Mouse (Mus musculus) ovary, postnatal 36 days (tissue): Measurements from ENCODE around the gene Olfr556.
"Not testable (repeated sequence)": the region's sequence is repeated elsewhere in the genome, so short reads cannot be mapped to it uniquely, and the experiment has no call there.

Experiments used
- DNase-seq: peaks from one replicate; pipeline ENCODE4 v3.0.0; 2022; ENCODE audit warnings: low spot score, mixed read lengths

Gene Olfr556

GRCm38 (mm10) chr7:102664599-102664998, at the start of gene Olfr556:
Gene Olfr556 (plus strand): TSS chr7:102664899.
- DNase-seq = no peak

GRCm38 (mm10) chr7:102618118-102618517, 46.6 kb upstream of the Olfr556 start, which contains the start of gene Olfr553:
Gene Olfr553 (minus strand): TSS chr7:102618218.
- no peak for DNase-seq

- DNase-seq = no peak
These were observed 45.1 kb upstream of the Olfr556 start for GRCm38 (mm10) chr7:102619608-102620007.

- DNase-seq = not testable (repeated sequence)
These were observed 44.3 kb upstream of the Olfr556 start for GRCm38 (mm10) chr7:102620368-102620767.

- DNase-seq = no peak
These were observed 28.0 kb upstream of the Olfr556 start for GRCm38 (mm10) chr7:102636665-102637064.

GRCm38 (mm10) chr7:102638132-102638531, 26.6 kb upstream of the Olfr556 start, which contains the start of gene Olfr554:
Gene Olfr554 (plus strand): TSS chr7:102638432.
- DNase-seq = no peak

- DNase-seq = not testable (repeated sequence)
These were observed 19.8 kb upstream of the Olfr556 start for GRCm38 (mm10) chr7:102644945-102645344.

- DNase-seq = no peak
These were observed 6.2 kb upstream of the Olfr556 start, which contains the start of gene Olfr555 for GRCm38 (mm10) chr7:102658523-102658922. Gene Olfr555 (plus strand): TSS chr7:102658823.

GRCm38 (mm10) chr7:102665378-102665777, 679 bp downstream of the Olfr556 start:
- DNase-seq = no peak

- no peak for DNase-seq
These were observed 11.5 kb downstream of the Olfr556 start for GRCm38 (mm10) chr7:102676225-102676624.

- no peak for DNase-seq
These were observed 17.2 kb downstream of the Olfr556 start for GRCm38 (mm10) chr7:102681916-102682315.

- DNase-seq = peak; percentile 90
These were observed 22.3 kb downstream of the Olfr556 start, which contains the start of gene Trim68 for GRCm38 (mm10) chr7:102686944-102687501. Gene Trim68 (minus strand): TSS chr7:102687327.

GRCm38 (mm10) chr7:102695358-102696125, 30.8 kb downstream of the Olfr556 start, which contains the start of gene Olfr557:
Gene Olfr557 (plus strand): TSS chr7:102695910.
- no peak for DNase-seq

GRCm38 (mm10) chr7:102698461-102698860, 33.8 kb downstream of the Olfr556 start:
- DNase-seq = no peak

- DNase-seq = no peak
These were observed 37.2 kb downstream of the Olfr556 start, which contains the start of gene Olfr558 for GRCm38 (mm10) chr7:102701915-102702314. Gene Olfr558 (plus strand): TSS chr7:102702215.

GRCm38 (mm10) chr7:102718970-102719369, 54.3 kb downstream of the Olfr556 start, which contains the start of gene Olfr33:
Gene Olfr33 (minus strand): TSS chr7:102719070.
- DNase-seq = no peak
